Mouse (Mus musculus) adrenal gland, adult 18-20 months (tissue): ENCODE measurements around the gene Tmem199. TPM values are rescaled to one million over a fixed set of nuclear protein-coding genes. Genes with fewer than 3 reads are reported as not detected.
A peak's percentile ranks its signal among the peaks of the same experiment; 100 is the strongest.
"Not testable (repeated sequence)": the region's sequence is repeated elsewhere in the genome, so short reads cannot be mapped to it uniquely, and the experiment has no call there.

Experiments used
- DNase-seq, 2 experiments: peaks; one replicate each; pipeline ENCODE4 v3.0.0; 2021 to 2022; ENCODE audit warnings: low spot score in 2 of 2
- long read RNA-seq, 2 experiments: library from polyadenylated mRNA; stranded (forward); transcript quantifications; one replicate each; pipeline ENCODE4 v2.0.0; 2021
- total RNA-seq, 2 experiments: library from RNA; stranded (reverse); gene quantifications; 1 replicate in 1 of 2; 2 replicates in 1 of 2; pipeline ENCODE4 v1.2.3; 2021

Gene Tmem199
- 10 to 100 TPM; 27.8 to 28.0 TPM for total RNA-seq
- long read RNA-seq, experiment 1, transcript Tmem199-201 (6 exons, 1,347 nt): major isoform, 11 of 12 reads
- long read RNA-seq, experiment 1, partial matches to known transcripts: 0 of 12 reads
- long read RNA-seq, experiment 1, other reads (novel, unspliced or antisense): 1 of 12 reads
- long read RNA-seq, experiment 2, transcript Tmem199-201 (6 exons, 1,347 nt): major isoform, 49 of 51 reads
- long read RNA-seq, experiment 2, partial matches to known transcripts: 1 of 51 reads
- long read RNA-seq, experiment 2, other reads (novel, unspliced or antisense): 1 of 51 reads

DNA sequence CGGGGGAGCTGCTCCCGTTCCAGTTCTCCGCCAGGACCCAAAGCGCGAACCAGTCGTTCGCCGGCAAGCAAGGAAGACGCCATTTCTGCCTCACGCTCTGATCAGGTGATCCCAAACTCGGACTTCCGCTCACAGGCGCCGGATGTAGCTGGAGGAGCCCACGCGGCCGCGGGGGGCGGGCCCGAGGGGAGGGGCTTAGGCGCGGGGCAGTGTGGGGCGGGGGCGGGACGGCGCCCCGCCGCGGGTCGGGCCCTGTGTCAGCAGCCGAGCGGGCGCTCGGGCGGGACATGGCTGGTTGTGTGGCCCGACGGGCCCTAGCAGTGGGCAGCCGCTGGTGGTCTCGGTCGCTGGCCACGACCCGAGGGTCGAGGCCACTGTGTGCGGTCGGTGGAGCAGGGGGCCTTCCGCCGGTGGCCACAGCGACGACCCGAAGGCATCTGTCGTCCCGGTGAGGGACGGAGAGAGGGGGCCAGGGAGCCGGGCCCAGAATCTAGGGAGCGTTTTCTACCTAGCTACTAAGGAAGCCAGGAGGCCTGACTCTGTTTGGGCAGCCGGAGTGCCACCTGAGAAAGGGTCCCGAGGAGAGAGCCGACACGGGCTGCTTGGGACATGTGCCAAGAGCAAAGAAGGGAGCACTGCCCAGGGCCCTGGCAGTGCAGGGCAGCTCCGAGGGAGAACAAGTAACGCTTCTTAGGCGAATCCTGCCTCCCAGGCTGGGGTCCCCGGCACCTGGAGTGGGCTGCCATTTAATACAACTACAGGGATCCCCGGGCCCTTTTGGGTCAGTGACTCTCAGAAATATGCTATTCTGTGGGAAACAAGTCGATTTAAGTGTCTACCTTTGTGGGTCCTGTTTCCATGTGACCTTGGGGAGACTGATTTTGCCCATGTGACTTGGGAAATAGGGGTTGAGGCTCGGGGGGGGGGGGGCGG, at the start of gene Tmem199, which contains the start of gene Poldip2:
Gene Tmem199 (minus strand): TSS at position 148 of the 933 bp plus-strand sequence.
Gene Poldip2 (plus strand): TSS at position 169 of the 933 bp plus-strand sequence.
- peak; percentile 83 to 86 for DNase-seq

GRCm38 (mm10) chr11:78560447-78560846, 48.5 kb upstream of the Tmem199 start:
- peak; percentile 62 to 65 for DNase-seq

- DNase-seq: no peak
Observed at GRCm38 (mm10) chr11:78557241-78557640, 45.3 kb upstream of the Tmem199 start.

- DNase-seq: no peak
Observed at GRCm38 (mm10) chr11:78556070-78556469, 44.1 kb upstream of the Tmem199 start.

- DNase-seq: no peak
Observed at GRCm38 (mm10) chr11:78555623-78556022, 43.7 kb upstream of the Tmem199 start.

- DNase-seq: no peak
Observed at GRCm38 (mm10) chr11:78551059-78551398, 39.1 kb upstream of the Tmem199 start.

DNA sequence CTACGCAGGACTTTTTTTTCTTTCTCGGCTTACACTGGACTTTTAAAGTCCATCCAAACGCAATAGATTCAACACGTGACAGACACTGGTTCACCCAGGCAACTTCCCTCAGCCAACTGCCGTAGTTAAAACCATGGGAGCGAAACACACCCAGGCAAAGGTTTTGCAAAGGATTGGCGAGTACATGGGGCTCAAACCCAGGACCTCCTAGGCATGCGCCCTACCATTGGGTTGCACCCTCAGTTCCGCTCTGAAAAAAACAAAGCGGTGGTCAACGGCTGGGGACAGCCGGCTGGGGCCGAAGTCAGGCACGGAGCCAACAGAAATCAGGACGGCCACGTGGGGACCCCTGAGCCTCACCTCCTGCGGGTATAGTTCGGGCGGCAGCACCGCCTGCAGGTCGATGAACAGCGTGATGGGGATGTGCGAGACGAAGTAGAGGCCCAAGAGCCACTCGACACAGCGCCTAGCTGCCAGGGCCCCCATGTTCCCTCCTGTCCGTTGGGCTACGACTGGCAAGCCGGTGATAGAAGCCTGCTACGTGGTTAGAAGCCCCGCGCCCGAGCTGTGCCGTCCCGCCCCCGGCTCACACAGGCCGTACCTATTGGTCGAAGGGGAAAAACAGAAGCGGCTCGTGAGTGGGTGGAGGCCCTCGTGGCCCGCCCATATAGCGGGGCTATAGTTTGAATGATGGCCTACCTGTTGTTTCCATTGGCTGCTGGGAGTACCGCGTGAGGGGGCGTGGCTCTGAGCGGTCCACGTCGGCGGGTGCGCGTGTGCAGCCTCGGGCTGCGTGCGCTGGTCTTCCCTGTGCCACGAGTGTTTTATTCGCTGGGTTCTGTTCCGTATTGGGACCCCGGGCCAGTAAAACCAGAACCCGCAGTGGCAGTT, 38.4 kb upstream of the Tmem199 start, which contains the start of gene Tmem97:
Gene Tmem97 (minus strand): TSS at position 610 of the 891 bp plus-strand sequence.
- DNase-seq: peak; percentile 87 to 89

DNA sequence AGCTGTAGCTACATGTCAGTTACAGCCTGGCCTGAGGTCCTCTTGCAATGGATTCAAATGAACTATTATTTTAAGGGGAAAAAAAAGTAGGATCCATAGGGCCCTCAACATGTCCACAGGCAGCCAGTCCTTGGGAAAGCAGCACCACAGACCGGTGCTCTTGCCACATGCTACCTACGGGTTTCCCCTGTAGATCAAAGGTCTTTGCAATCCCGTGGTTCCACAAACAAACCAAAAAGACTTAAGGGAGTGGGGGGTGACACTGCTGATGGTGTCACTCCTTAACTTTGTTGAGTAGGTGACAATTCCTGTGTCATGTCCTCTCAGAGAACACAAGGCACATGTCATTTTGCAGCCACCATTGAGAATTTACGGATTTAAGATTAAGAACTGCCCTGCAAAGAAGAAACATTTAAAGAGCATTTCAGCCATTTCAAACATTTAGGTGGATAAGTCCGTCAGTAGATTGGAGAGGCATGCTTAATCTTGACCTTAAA, 37.6 kb upstream of the Tmem199 start:
- DNase-seq: no peak

DNA sequence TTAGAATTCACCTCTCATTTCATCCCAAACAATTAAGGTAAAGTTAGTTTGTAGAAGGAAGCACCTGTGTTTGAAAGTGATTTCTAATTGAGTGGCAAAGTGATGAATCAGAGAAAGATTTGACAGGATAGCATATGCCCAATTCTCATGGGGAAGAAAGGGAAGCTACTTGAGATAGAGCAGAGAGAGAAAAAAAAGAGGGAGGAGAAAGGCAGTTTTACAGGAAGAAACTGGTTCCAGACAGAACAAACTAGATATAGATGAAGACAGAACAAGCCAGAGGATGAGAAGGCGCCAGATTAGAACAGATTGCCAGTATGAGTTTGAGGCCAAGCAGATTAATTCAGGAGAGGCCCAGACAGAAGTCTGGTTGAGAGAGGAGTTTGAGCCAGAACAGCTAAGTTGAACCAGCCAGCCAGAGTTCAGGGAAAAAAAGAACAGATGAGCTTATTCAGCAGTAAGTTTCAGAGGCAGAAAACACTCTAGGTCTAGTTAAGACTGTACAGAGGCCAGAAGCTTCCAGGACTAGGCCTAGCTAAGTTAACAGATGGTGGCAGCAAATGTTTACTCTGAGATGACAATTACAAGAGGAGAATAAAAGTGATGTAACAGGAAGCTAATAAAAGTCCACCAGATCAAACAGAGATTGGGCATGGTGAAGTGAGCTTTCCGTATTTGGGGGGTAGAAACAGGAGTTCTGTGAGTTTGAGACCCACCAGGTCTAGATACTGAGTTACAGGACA, 35.9 kb upstream of the Tmem199 start:
- DNase-seq: no peak

- no peak for DNase-seq
Observed at GRCm38 (mm10) chr11:78545181-78545580, 33.2 kb upstream of the Tmem199 start.

DNA sequence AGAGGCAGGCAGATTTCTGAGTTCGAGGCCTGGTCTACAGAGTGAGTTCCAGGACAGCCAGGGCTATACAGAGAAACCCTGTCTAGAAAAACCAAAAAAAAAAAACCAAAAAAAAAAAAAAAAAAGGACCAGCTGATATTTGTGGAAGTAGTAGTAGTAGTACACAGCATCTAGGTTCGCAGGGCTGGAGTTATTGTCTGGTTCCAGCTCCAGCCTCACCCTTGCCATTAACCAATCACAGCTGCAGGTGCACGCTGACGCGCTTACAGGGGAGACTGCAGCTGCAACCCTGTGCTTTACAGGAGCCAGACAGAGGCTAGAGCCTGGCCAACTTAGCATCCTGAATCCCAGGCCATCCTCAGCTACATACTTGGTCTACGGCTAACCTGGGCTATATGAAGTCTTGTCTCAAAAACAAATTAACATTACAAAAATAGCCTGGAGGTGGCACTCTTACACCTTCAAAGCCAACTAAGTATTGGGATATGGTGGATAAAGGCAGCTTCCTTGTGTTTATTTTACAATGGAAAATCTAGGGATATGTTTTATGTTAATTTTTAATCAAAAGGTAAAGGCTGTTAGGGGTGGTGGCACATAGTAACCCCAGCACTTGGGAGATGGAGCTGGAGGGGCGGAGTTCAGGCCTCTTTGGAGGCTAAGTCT, 32.6 kb upstream of the Tmem199 start:
- no peak for DNase-seq

DNA sequence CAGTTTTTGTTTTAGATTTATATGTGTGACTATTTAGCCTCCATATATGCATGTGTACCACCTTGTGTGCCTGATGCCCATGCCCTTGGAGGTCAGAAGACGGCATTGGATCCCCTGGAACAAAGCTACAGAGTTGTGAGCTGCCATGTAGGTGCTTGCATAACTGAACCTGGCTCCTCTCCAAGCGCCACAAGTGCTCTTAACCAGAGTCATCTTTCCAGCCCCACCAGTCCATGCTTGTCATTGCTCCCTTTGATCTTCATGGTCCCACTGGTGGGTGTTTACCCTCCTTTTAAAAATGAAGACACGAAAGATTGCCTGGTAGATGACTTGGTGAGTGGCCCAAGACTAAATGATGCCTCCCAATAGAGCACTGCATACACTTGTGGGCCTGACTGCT, 28.4 kb upstream of the Tmem199 start:
- no peak for DNase-seq

GRCm38 (mm10) chr11:78536690-78537084, 24.7 kb upstream of the Tmem199 start:
- DNase-seq: no peak

- peak; percentile 91 for DNase-seq
Observed at GRCm38 (mm10) chr11:78536080-78536689, 24.2 kb upstream of the Tmem199 start, which contains the start of the genes Tnfaip1 and Ift20. Gene Tnfaip1, minus strand, starts transcription at chr11:78536332. Gene Ift20, plus strand, starts transcription at chr11:78536361.

- DNase-seq: peak in 1 of 2 experiments; percentile 18
Observed at GRCm38 (mm10) chr11:78535376-78536079, 23.6 kb upstream of the Tmem199 start.

- DNase-seq: no peak
Observed at GRCm38 (mm10) chr11:78534516-78534915, 22.5 kb upstream of the Tmem199 start.

DNA sequence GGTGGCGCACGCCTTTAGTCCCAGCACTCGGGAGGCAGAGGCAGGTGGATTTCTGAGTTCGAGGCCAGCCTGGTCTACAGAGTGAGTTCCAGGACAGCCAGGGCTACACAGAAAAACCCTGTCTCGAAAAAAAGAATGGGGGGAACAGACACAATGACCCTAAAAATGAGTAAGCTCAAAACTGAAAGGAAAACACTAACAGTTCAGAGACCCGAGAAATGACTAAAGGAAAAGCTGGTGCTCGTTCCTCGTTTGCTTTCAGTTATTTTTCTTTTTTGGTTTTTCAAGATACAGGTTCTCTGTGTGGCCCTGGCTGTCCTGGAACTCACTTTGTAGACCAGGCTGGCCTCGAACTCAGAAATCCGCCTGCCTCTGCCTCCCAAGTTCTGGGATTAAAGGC, 19.5 kb upstream of the Tmem199 start:
- not testable (repeated sequence) for DNase-seq

DNA sequence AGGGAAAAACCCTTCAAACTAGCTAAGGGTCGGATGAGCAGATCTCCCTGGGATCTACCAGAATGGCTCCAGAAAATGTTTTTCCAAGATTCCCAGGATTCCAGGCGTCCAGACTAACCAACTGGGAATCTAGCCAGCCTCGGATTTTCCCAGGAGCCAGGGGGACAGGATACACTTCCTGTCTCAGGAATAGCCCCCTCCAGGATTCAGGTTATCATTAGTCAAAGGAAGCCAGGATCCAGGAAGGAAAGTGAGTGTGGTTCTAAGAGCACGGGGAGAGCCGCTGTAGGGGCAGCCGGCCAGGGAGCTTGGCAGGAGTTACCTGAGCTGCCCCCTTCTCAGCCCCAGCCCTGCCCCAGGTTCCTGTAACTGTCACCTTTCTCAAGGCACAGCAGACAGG, 19.1 kb upstream of the Tmem199 start:
- DNase-seq: no peak
